Mouse (Mus musculus) heart, adult 18-20 months (tissue): ENCODE data around the gene Olfr1315-ps1. TPM values are rescaled to one million over a fixed set of nuclear protein-coding genes. Genes with fewer than 3 reads are reported as not detected.

Source experiments
- DNase-seq, 2 experiments: peaks; one replicate each; pipeline ENCODE4 v3.0.0; 2021 to 2022; ENCODE audit warnings: mixed read lengths in 1 of 2
- long read RNA-seq, 2 experiments: library from polyadenylated mRNA; stranded (forward); transcript quantifications; one replicate each; pipeline ENCODE4 v2.0.0; 2021
- total RNA-seq, 2 experiments: library from RNA; stranded (reverse); gene quantifications; 2 replicates each; pipeline ENCODE4 v1.2.3; 2021

The Olfr1315-ps1 gene
- total RNA-seq: not detected
- long read RNA-seq, experiment 1: 0 reads
- long read RNA-seq, experiment 2: 0 reads

GRCm38 (mm10) chr2:112115340-112115739, at the start of gene Olfr1315-ps1:
TSS of gene Olfr1315-ps1 (minus strand) at chr2:112115440.
- DNase-seq: no peak

- no peak for DNase-seq
Observed at GRCm38 (mm10) chr2:112153898-112154297, 38.7 kb upstream of the Olfr1315-ps1 start, which contains the start of gene Olfr1318. TSS of gene Olfr1318 (plus strand) at chr2:112154198.

GRCm38 (mm10) chr2:112140029-112140428, 24.8 kb upstream of the Olfr1315-ps1 start, which contains the start of gene Olfr1317:
TSS of gene Olfr1317 (plus strand) at chr2:112140329.
- DNase-seq: no peak

- no peak for DNase-seq
Observed at GRCm38 (mm10) chr2:112134877-112135276, 19.6 kb upstream of the Olfr1315-ps1 start, which contains the start of gene Olfr1316. TSS of gene Olfr1316 (minus strand) at chr2:112134977.

- DNase-seq: no peak
Observed at GRCm38 (mm10) chr2:112096681-112097080, 18.6 kb downstream of the Olfr1315-ps1 start, which contains the start of gene Olfr1314. TSS of gene Olfr1314 (minus strand) at chr2:112096781.

GRCm38 (mm10) chr2:112077743-112078142, 37.5 kb downstream of the Olfr1315-ps1 start, which contains the start of gene Olfr1313:
TSS of gene Olfr1313 (minus strand) at chr2:112077843.
- no peak for DNase-seq

Other genes starting within 250 kb of the Olfr1315-ps1 start
- gene Olfr1305, start 238.3 kb downstream of the Olfr1315-ps1 start, total RNA-seq: not detected
- not detected for gene Olfr1306, start 199.2 kb downstream of the Olfr1315-ps1 start, total RNA-seq
- gene Olfr1307, start 166.0 kb downstream of the Olfr1315-ps1 start, total RNA-seq: not detected
- gene Olfr1308, start 150.5 kb downstream of the Olfr1315-ps1 start, total RNA-seq: not detected
- gene Olfr1309, start 125.2 kb downstream of the Olfr1315-ps1 start, total RNA-seq: not detected
- not detected for gene Olfr1310, start 102.7 kb downstream of the Olfr1315-ps1 start, total RNA-seq
- not detected for gene Olfr1311, start 91.0 kb downstream of the Olfr1315-ps1 start, total RNA-seq
- not detected for gene Olfr1312, start 65.2 kb downstream of the Olfr1315-ps1 start, total RNA-seq
- gene Olfr1313, start 37.6 kb downstream of the Olfr1315-ps1 start, total RNA-seq: not detected
- gene Olfr1314, start 18.7 kb downstream of the Olfr1315-ps1 start, total RNA-seq: not detected
- not detected for gene Olfr1316, start 19.5 kb upstream of the Olfr1315-ps1 start, total RNA-seq
- gene Olfr1317, start 24.9 kb upstream of the Olfr1315-ps1 start, total RNA-seq: not detected
- not detected for gene Olfr1318, start 38.8 kb upstream of the Olfr1315-ps1 start, total RNA-seq
- 1 to 10 TPM; 2.0 to 3.0 TPM for gene Lpcat4, start 124.0 kb upstream of the Olfr1315-ps1 start, total RNA-seq
- not detected for gene Nutm1, start 143.9 kb upstream of the Olfr1315-ps1 start, total RNA-seq
- 10 to 100 TPM; 50.8 to 66.0 TPM for gene Nop10, start 146.5 kb upstream of the Olfr1315-ps1 start, total RNA-seq
- 10 to 100 TPM; 26.5 to 31.5 TPM for gene Slc12a6, start 150.4 kb upstream of the Olfr1315-ps1 start, total RNA-seq
- gene Gm21985, start 150.9 kb upstream of the Olfr1315-ps1 start, total RNA-seq: 1 to 10 TPM; 1.1 to 1.4 TPM